Mouse (Mus musculus): Measurements from ENCODE around the gene Glul.

GRCm38 (mm10) chr1:153940986-153941385 is 41.2 kb downstream of the Glul start:
- no peak for TF ChIP-seq CTCF (IDR thresholded peaks at IDR 0.05; ENCODE audit: low read depth)
- no peak for TF ChIP-seq EP300 (optimal IDR thresholded peaks at IDR 0.05)

Measured in stomach, postnatal 0 days (tissue).